Mouse (Mus musculus) splenic B cell, adult 2 months (primary cell): ENCODE results near the gene Lsm4.
A peak's percentile ranks its signal among the peaks of the same experiment; 100 is the strongest.

Experiments
- DNase-seq: peaks from one replicate; pipeline ENCODE4 v3.0.0-alpha.2; 2011; ENCODE audit warnings: low read depth, low spot score
- H3K27me3 ChIP-seq: 2 replicates; pipeline ENCODE4 v1.6.1; 2012; ENCODE audit warnings: mild to moderate bottlenecking, low read length, moderate library complexity, mixed read lengths; ENCODE audit not compliant: control insufficient read depth, poor library complexity, insufficient read depth, severe bottlenecking
- H3K36me3 ChIP-seq: 2 replicates; pipeline ENCODE4 v1.6.1; 2012; ENCODE audit warnings: mild to moderate bottlenecking, low read length, moderate library complexity, mixed read lengths; ENCODE audit not compliant: control insufficient read depth, poor library complexity, insufficient read depth, severe bottlenecking

The Lsm4 gene

DNA sequence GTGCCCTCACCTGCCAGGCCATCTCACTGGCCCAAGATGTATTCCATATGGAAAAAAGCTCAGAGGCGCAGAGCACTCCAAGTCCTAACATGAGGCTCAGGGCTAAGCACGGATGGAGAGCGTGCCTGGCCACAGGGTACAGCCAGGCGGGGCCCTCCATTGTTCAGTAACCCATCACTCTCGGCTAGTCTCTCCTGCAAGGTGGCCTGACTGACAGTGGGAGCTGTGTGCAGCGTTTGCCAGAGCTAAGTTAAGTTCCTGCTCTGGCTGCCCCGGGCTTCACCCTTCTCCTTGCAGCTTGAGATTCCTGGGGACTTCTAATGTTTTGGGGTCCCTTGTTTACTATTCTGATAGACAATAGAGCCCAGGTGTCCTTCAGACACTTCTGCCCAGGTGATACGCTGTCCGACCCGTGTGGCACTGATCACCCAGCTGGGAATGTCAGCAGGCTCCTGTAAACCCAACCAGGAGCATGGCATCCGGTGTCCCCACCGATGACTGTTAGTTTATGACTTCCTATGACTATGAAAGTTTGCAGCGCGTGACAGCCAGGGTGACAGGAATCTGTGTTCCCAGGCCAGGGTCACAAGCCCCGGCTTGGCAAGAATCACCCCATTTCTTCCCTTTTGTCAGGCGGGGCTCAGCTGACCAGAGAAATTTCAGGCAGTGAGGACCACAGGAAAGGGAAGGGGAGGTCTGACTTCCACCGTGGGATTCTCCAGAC is 27.4 kb upstream of the Lsm4 start:
- no peak for DNase-seq
- H3K36me3 ChIP-seq: no peaks in the 10 kb centered on the region; the same call in 1 of the 2 replicates
- no peaks in the 10 kb centered on the region for H3K27me3 ChIP-seq

DNA sequence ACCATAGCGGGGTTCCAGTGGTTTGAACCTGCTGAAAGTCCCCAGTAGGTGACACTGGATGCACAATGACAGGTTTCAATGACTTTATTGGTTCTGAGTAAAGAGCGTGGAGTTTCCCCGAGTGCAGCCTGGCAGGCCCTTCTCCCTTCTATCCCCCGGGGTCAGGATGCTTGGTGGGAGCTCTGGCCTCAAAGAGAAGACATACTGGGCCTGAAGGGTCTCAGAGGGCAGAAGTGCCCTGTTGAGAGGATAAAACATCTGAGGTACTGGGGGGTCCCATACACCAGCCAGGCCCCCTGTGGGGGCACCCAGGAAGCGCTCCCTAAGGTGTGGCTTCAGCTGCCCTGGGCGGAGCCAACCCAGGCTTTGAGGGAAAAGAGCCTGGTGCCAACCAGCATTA is 26.7 kb upstream of the Lsm4 start:
- no peaks in the 10 kb centered on the region; the same call in 1 of the 2 replicates for H3K36me3 ChIP-seq
- no peak for DNase-seq
- H3K27me3 ChIP-seq: no peaks in the 10 kb centered on the region

DNA sequence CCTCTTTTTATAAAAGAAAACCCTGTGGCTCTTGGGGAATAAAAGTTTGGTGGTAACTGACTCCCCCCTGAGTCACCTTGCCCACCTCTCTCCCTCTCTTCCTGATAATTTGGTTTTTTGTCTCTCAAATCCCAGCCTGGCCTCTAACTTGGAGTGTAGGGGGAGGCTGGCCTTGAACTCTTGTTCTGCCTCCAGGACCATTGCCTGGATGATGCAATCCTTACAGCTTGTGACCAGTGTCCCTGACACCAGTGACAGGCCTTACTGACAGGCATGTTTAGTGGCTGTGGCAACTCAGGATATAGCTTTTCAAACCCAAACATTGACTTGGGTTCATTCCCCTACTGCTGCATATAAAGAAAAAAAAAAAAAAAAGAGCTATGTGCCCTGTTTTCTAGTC is 26.3 kb upstream of the Lsm4 start:
- no peak for DNase-seq
- no peaks in the 10 kb centered on the region for H3K27me3 ChIP-seq
- no peaks in the 10 kb centered on the region; the same call in 1 of the 2 replicates for H3K36me3 ChIP-seq

DNA sequence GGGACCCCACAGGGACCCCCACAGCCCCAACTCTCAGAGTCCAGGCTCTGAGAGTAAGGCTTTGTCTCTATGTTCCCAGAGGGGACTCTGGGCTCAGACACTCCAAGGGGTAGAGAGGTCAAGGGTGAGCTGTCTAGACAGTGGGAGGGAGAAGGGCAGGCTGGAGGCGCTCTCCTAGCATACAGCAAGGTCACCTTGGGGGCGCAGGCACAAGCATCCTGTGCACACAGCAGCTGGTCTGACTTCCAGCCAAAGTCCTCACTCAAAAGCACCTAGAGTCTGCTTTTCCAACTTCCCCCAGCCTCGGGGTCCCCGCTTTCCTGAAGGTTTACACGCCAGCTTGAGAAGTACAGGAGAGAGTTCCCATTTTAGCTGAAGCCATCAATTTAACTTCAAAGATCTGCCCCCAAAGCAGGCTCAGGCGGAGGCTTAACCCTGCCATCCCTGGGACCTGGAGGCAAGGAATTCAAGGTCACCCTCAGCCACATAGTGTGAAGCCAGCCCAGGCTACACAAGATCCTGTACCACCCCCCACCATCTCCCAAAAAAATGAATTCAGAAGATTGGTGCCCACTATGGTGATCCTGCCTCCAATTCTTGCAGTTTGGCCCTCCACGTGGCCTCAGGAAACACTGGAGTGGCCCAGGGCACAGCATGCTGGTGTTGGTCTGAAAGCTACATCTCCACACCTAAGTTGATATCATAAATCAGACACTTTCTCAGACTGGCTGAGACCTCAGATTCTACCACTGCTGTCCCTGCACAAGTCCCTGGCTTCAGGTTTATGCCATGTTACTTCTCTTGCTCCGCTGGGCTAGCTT is 25.5 kb upstream of the Lsm4 start:
- DNase-seq: no peak
- Histone ChIP-seq H3K36me3 (no peaks in the 10 kb centered on the region; the same call in 1 of the 2 replicates), H3K27me3 (no peaks in the 10 kb centered on the region)

DNA sequence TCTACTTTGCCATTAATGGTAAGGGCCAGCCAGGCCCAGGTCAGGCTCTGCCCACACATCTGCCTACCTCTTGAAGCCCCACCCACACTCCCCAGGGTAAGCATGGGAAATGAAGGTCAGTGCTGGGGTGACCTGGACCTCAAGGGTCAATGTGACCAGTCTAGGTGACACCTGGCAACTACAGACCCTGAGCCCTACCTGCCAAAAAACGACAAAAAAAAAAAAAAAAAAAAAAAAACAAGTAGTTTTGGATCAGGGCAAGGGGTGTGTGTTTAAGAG is 24.9 kb upstream of the Lsm4 start:
- no peaks in the 10 kb centered on the region; the same call in 1 of the 2 replicates for H3K36me3 ChIP-seq
- no peak for DNase-seq

DNA sequence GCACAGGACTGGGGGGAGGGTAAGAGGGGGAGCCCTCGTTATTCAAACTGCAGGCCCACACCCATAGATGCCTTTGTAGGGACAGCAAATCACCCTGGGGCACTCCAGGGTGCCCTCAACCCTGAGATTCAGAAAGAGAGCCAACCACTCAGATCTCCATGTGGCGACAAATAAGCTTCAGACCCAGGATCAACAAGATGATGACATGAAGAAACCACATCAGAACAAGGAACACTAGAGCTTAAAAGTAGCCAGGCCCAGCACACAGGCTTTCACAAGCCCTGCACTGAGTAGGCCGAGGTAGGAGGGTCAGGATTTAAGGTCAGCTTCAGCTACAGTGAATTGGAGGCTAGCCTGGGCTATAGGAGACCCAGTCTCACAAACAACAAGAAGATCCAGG is 24.1 kb upstream of the Lsm4 start:
- H3K36me3 ChIP-seq: no peaks in the 10 kb centered on the region; the same call in 1 of the 2 replicates
- no peak for DNase-seq
- no peaks in the 10 kb centered on the region for H3K27me3 ChIP-seq

More for the DNA sequence above, 24.9 kb upstream of the Lsm4 start:
- H3K27me3 ChIP-seq: no peaks in the 10 kb centered on the region

DNA sequence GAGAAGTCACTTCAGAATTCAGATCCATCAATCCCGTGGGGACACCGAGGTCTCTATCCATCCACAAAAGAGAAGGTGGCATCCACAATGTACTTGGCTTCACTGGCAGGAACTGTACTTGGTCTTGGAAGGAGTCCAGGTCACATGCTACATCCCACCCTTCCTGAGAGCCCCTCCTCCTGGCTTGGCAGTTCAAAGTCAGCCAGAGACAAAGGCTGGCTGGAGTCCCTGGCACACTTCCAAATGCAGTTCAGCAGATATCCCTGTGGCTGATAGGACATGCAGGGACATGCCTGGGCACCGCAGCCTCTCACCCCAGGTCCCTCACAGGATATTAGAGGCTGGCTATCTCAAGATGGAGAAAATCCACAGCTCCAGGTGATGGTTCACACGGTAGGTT is 23.7 kb upstream of the Lsm4 start:
- H3K27me3 ChIP-seq: no peaks in the 10 kb centered on the region
- no peak for DNase-seq
- H3K36me3 ChIP-seq: no peaks in the 10 kb centered on the region; the same call in 1 of the 2 replicates

DNA sequence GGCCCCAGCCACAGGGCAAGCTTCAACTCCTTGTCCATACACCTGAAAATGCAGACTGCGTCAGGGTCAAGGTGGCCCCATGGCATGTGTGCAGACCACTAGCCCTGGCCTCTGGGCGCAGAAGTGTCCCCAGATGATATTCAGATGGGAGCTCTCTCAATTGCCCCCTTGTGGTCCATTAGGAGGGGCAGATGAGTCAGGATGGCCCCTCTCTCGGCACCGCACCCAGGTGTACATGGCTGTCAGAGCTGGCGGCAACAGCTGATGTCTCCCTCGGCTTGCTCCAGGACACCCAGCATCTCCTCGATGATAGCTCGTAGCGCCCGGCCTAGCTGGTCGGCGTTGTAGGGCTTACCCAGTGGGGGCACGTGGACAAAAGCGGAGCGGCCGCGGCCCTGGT is 22.7 kb upstream of the Lsm4 start:
- Histone ChIP-seq H3K27me3 (no peaks in the 10 kb centered on the region), H3K36me3 (no peaks in the 10 kb centered on the region; the same call in 1 of the 2 replicates)
- no peak for DNase-seq

DNA sequence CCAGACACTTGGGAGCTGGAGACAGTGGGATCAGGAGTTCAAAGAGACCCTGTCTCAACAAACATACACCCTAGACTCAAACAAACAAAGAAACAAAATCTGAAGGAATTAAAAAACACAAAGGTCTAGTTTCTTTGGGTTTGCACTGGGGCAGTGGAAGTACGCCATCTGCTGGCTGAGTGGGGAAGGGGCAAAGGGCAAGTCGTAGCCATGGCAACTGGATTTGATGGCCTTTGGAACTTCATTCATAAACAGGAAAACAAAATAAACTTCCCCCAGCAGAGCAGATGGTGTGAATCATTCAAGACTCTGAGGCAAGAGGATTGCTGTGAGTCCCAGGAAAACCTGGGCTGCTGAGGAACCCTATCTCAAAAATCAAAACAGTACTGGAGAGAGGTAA is 19.8 kb upstream of the Lsm4 start:
- peak; percentile 87 for DNase-seq
- H3K27me3 ChIP-seq: no peaks in the 10 kb centered on the region
- H3K36me3 ChIP-seq: no peaks in the 10 kb centered on the region; the same call in 1 of the 2 replicates

DNA sequence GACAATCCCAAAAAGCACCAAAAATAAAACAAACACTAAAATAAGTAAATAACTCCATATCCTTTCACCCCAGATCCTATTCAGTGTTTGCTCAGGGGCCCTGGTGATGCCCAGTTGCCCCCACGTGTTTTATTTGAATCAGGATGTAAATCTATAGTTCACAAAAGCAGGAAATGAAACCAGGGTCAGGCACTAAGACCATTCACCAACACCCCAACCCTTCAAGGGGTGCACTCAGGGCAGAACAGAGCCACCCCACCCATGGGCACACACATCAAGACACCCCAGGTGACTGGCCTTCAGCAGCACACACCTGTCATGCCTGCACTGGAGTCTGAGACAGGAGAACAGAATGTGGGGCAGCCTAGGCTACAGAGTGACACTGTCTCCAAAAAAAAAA is 18.9 kb upstream of the Lsm4 start:
- Histone ChIP-seq H3K27me3 (no peaks in the 10 kb centered on the region), H3K36me3 (no peaks in the 10 kb centered on the region; the same call in 1 of the 2 replicates)
- DNase-seq: peak; percentile 82

DNA sequence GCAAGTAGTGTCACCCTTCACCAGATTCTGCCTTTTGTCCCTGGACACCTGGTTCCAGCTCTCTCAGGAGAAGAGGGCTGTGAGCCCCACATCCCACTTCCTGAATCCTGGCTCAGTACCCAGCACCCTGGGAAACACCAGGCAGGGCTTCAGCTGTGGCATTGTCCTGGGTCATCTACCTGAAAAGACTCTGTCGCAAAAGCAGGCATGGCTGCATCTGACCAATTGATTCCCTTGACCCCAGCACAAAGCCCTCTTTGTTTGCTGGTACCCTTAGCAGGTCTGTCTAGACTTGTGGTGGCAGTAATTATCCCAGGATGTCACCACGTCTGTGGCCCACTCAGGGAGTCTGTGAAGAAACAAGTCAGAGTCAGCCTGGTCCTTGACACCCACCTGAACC is 17.6 kb upstream of the Lsm4 start:
- DNase-seq: no peak
- no peaks in the 10 kb centered on the region for H3K27me3 ChIP-seq

DNA sequence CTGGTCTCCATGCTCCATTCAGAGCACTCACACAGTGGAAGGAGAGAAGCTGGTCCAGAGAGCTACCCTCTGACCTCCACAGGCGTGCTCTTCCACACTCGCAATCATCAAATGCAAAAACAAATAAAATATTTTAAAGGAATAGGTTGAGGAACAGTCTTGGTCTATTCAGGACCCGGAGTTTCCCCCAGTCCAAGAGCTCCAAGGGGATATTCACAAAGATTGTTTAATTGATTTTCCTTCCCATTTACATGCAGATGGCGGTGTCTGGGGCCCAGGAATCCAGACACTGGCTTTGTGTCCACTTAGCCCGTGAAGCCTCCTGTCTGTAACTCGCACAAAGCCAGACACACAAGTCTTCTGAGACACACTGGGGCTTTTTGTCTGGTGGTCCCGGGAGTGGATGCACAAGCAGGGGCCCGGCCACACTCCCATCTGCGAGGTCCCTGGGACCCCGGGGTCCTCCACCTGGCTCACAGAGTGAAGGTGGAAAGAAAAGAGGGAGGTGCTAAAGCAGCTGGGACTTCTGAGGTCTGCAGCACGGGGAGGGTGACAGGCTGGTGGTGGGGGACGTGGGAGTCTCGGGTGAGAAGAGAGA is 16.8 kb upstream of the Lsm4 start:
- no peak for DNase-seq
- Histone ChIP-seq H3K27me3 (no peaks in the 10 kb centered on the region), H3K36me3 (no peaks in the 10 kb centered on the region)

More for the DNA sequence above, 17.6 kb upstream of the Lsm4 start:
- no peaks in the 10 kb centered on the region for H3K36me3 ChIP-seq

DNA sequence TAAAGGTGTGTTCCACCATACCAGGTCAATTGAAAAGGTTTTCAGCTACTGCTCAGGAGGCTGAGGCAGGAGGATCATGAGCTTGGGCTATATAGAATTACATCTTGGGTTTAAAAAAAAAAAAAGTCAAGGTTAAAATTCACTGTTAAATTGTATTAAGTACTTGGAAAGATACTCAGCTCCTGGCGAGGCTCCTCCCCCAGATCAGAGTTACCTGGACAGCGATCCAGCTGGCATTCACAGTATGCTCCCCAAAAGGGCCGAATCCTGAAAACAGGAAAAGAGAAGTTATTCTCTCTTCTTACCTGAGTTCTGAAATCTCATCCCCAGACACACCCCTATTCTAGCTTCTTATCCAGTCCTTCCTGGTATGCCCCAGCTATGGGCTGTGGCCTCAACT is 15.8 kb upstream of the Lsm4 start:
- DNase-seq: no peak
- Histone ChIP-seq H3K27me3 (no peaks in the 10 kb centered on the region), H3K36me3 (no peaks in the 10 kb centered on the region)

DNA sequence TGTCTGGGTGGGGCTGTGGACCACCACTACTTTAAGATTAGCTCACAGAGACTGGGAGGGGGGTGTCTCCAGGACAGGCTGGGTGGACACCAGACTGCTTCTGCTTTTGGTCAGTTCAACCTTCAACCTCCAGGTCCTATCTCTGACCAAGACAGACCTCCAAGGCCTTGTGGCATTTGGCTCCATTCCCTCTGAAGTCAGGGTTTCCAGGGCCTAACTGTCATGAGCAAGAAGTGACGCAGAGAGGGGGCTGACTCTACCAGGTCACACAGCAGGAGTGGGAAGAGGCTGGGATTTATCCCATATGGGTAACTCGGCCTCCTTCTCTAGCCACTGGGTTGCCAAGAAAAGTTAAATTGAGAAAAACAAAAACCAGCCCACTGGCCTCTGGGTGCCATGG is 15.3 kb upstream of the Lsm4 start:
- Histone ChIP-seq H3K36me3 (no peaks in the 10 kb centered on the region), H3K27me3 (no peaks in the 10 kb centered on the region)
- no peak for DNase-seq

DNA sequence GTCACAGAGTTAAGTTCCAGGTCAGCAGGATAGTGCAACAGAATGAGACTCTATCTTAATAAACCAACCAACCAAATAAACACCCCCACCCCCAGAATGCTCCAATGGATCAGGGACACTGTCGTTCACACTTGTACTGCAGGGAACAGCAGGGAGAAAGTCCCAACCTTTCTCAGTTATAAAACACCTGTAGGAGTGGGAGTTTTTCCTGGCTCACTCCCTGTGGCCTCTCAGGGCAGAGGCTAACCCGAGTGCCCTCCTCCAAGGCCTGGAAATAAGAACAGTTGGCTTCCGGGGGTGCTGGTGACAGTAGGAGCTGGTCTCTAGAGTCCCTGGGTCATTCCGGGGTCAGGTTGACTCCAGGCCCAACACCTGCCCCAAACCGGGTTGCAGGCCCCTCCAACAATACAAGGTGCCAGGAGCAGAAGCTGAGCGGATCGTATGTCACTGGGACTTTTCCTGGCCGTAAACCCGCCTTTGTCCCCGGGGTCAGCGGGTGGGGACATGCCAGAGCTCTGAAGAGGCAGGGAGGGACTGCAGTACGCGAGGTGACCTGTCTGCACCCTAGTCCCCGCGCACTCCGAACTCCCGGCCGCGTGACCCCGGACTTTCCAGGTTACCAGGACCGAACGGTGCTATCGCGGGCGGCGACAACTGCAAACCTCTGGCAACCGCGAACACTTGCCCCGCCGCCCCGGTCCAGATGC is 14.0 kb upstream of the Lsm4 start:
- no peaks in the 10 kb centered on the region for H3K36me3 ChIP-seq
- no peaks in the 10 kb centered on the region for H3K27me3 ChIP-seq
- DNase-seq: no peak
